Mouse (Mus musculus): ENCODE results near the gene Krt33b.

The Krt33b gene

DNA sequence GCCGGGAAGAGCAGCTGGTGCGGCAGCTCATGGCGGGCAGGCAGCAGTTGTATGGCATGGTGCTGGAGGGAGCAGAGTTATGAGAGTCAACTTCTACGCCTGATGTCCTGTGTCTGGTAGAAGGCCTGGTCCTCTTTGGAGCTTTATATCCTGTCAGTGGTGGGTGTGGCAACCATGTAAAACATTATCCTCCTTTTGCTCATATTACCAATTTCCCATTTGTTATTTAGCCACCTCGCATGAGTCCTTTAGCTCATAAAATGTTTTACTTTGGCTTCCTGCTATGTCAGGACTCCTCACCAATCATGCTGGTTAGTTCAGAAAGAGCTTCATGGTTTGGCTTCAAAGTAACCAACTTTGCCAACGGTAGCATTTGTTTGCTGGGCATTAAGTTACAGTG is at the start of gene Krt33b:
TSS of gene Krt33b (minus strand) at position 101 of the 400 bp plus-strand sequence.
- DNase-seq, result no peak

DNA sequence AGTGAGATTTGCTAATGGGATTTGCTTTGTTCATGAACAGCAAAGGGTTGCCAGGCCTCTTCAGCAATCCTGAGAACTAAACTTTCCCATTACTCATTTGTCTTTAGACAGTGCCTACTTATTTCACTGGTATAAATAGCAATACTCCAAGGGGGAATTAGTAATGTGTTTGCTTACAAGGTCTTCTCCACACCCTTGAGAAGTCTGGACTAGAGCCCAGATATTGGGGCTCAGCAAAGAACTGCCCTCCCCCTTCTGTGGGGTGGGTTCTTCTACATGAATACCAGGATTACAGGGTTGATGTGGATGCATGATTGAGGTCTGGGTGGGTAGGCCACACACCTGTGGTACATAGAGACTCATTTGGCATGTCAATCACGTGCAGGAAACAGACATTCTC is 44.2 kb upstream of the Krt33b start:
- DNase-seq, result no peak

DNA sequence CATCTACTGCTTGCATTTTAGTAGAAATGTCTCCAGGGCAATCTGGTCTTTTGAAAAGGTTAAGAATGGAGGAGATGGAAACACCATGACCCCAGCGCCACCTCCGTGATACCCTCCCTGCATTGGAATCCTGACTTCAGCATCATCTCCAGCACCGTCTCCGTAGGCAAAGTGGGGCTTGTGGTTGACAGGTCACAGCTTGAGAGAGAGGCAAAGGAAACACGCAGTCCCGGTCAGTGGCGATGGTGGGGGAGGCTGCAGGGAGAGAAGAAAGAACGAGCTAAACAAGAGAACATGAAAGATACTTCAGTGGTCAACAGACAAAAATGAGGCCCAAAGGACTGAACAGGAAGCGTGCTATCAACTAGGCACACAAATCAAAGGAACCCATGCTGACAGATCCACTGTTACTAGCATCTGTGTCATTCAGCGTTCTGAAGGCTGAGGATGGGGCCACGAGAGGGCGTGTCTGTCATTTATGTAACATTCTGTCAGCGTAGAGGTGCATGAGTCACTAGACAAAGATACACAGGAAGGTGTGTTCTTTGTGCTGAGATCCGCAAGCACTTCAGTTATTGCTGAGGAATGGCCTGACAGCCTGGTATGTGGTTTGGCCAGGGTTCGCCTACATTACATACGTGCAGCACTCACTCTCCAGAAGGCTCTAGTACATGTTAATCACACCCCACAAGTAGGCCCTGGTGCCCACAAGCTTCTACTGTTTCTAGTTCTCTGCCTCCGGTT is 37.8 kb upstream of the Krt33b start:
- DNase-seq, result no peak

DNA sequence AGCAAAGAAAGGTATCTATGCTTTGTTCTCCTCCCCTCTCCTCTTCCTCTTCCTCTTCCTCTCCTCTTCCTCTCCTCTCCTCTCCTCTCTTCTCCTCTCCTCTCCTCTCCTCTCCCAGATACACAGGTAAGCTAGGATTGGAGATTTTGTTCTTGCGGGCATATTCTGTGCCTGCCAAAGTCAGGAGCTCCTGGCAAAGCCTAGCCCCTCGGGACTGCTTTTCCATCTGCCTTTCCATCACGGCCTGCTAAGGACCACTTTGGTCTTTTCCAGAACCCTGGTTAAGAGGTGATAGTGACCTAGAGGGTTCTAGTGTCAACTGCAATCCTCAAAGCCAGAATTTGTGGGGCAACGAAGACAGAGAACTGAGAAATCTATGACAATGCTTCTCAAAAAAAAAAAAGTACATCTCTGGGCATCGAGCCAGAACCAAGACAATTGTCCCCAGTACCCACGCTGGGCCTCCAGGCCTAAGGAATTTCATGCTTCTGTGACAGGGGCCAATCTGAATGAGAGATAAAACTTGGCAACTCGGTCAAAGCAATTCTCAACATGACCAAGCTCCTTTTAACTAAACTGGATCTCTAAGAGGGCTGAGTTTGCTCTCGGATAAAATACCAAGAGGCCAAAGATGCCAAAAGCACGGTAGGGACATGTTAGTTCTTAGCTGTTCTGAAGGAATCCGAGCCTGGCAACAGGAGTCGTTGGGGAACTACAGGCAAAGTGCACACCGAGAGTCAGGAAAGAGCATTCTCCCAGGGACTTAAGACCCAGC is 36.8 kb upstream of the Krt33b start:
- no peak for DNase-seq

DNA sequence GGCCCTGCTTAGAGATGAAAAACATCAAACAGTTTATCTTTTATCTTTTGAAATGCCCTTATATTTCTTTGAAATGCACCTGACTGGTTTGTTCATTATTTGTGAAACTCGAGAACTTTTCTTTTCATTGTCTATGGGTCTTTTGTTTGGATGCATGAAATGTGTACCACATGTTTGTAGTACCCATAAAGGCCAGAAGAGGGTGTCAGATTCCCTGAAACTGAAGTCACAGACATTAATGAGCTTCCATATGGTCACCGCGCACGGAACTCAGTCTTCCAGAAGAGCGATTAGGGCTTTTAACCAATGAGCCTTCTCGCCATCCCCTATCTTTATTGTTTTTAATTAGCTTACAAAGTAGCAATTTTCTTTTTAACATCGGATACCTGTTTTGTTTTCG is 29.2 kb upstream of the Krt33b start:
- no peak for DNase-seq

DNA sequence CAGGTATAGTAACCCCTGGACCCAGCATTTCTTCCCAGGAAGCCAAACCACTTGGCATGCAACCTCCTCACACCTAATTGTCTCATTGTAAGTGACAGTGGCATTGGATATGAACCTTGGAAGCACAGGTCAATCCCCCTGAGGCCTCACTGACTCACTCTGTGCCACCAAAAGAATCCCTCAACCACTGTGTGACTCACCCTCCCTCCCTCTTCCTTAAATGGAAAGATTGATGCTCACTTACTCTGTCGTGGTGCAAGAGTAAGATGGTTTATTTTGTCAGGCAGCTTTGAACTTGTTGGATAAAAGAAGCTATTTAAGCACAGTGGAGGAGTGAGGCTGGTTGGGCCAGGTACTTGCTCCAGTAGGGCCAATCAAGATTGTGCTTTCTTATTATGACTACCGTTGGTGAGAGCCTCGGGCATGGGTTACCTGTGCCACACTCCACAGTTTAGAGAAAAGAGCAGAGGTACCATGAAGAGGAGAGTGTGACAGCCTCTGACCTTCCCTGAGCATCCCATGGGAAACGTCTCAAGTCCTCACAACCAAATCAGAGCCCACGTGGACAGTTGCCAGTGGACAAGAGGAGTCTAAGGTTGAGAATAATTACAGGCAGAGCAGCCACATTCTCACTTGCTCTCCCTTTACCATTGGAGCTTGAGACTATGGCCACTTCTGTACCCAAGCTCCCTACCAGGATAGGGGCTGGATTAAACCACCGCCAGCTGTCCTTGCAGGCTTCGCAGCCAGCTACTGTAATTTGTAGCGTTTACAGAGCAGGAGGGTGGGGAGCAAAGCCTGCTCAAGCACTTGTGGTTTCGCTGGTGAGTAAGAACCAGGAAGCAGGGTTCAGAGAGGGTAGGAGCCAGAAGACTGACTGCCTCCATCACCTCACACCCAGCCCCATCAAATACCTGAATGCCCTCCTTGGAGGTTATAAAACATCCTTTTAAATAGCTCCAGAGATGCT is 26.3 kb upstream of the Krt33b start:
- no peak for DNase-seq

DNA sequence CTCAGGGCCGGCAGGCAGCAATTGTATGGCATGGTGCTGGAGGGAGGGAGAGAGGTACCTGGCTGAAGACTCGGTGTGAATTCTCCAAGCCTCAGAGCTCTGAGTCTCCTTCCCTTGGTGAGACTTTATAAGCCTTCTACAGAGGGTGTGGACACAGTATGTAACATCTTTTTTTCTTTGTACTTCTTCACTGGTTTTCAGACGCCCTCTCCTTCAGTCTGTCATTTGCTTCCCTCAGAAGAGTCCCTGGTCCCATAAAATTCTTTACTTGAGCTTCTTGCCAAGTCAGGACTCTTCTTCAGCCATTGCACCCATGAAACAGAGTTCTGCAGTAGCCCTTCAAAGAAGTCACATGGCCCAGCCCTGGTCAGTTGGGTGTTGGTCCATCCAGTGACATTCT is 20.8 kb upstream of the Krt33b start, which contains the start of gene Krt31:
TSS of gene Krt31 (minus strand) at position 101 of the 400 bp plus-strand sequence.
- DNase-seq, result no peak

DNA sequence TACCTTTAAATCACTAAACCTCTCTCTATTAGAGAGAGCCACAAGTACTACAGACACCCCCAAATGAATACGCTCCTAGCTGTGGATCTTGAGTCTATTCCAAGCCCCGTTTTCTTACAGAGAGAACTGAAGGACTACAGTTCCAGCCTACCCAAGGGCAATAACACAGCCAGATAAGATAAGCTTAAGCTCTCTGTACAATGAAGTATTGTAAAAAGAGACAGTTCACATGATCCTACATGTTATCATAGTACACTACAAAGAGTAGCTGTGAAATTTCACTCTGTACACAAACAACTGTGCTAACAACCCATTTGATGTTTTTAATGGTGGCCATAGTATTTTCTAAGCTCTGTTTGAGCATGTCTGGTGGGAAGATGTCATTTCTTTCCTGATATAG is 17.5 kb upstream of the Krt33b start:
- no peak for DNase-seq

DNA sequence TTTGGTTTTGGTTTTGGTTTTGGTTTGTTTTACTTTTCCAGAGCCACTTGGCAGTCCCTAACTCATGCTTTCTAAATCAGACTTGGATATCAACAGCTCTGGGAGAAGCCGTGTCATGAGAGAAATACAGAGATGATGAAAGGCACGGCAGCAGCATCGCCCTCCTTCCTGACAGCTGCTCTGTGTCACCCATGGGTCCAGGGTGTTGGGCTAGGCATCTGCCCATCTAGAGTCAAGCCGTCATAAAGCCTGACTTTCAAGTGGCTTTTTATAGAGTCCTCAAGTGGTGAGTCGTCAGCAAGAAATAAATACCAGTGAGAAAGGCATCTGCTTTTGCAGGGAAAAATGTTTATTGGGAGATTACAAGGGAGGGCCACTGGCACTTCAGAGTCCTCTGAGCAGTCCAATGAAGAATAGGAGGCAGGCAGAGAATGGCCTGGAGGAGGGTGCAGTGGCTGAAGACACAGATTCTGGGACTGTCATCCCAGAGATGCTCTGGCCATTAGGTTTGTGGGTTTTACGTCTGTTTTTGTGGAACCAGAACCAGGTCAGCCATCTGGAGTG is 16.7 kb upstream of the Krt33b start:
- no peak for DNase-seq

DNA sequence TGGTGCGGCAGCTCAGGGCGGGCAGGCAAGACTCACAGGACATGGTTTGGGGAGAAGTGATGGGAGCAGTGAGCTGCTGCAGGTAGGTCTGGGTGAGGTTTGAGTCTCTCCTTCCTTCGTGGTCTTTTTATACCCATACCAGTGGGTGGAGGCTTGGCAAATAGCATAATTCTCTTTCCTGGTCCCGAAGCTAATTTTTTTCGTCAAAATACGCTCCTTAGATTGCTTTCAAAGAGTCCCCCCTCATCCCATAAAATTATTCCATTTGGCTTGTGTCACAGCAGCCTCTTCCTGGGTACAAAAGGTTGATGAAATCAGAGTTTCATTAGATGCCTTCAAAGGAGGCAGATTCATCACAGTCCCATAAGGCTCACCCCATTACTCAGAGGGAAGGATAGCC is 11.8 kb upstream of the Krt33b start, which contains the start of gene Krt34:
TSS of gene Krt34 (minus strand) at position 101 of the 400 bp plus-strand sequence.
- DNase-seq, result no peak

DNA sequence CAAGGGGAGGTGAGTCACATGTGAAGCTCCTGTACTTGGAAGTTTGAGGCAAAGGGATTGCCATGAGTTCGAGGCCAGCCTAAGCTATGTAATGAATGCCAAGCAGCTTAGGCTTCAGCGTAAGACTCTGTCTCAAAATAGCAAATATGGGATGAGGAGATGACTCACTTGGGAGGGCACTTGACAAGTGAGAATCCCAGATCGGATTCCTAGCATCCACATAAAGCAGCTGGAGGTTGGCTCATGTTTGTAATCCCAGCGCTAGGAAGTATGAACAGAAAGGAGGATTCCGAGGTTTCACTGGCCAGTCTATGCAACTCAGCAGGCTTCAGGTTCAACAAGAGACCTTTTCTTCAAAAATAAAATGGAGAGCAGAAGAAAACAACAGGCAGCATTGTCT is 8.2 kb downstream of the Krt33b start:
- DNase-seq, result no peak

DNA sequence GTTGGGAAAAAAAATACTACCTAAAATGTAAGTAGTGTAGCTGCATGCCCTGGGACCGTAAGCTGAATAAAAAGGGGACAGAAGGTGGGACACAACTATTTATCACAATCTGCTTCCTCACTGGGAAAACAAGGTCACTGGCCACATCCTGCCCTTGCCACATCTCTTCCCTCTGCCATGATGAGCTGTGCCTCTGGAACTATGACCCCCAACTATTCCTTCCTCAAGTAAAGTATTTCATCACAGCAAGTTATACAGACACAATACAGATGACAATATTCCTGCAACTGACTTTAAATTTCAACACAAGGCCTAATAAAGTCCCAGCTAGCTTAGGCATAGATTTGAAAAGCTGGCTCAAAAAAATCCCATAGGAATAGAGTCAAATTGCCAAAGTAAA is 10.2 kb downstream of the Krt33b start:
- DNase-seq, result no peak

DNA sequence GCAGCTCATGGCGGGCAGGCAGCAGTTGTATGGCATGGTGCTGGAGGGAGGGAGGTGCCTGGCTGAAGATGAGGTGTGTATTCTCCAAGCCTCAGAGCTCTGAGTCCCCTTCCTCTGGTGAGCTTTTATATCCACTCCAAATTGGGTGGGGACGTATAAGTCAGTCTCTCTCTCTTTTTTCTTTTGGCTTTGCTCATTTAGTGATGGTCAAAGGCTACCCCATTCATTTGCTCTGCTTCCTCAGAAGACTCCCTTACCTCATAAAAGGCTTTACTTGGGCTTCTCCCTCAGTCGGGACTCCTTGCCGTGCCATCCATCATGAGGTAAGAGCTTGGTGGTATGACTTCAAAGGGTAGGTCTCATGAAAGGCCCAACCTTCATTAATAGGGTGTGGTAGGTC is 13.6 kb downstream of the Krt33b start, which contains the start of gene Krt33a:
TSS of gene Krt33a (minus strand) at position 101 of the 400 bp plus-strand sequence.
- DNase-seq, result no peak

DNA sequence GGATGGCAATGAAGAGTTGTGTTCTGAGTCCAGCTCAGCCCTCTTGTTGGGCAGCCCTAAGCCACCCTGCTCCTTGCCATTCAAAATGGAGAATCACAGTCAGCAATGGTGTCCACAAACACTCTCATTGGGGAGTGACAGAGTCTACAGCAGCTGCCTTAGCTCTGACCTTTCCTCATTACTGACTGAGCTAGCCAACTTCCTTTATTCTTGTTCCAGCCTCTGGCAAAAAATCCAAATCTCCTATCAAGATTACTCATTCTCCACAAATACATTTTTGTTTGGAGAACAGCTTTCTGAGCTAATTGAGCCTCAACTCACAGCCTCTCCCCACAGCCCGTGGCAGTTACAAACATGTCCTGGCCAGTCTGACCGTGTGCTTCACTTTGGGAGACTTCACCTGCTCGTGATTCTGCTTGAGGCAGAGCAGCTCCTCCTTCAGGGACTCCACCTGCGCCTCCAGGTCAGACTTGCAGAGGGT is 15.9 kb downstream of the Krt33b start:
- no peak for DNase-seq

DNA sequence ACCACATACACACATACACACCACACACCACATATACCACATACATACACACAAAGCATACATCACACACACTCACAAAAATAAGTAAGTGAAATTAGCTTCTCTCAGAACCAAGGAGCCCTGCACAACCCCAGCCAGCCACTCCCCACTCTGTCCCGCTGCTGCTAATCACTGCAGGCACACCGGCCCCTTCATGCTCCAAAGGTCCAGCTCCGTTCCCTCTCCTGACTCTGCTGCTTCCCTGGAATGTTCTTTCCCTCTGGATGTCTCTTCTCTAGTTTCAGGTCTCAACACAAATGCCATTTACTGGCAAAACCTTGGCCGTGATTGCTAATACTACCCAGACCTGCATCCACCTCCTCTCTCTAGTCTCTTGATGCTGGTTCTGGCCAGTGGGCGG is 19.0 kb downstream of the Krt33b start:
- no peak for DNase-seq

DNA sequence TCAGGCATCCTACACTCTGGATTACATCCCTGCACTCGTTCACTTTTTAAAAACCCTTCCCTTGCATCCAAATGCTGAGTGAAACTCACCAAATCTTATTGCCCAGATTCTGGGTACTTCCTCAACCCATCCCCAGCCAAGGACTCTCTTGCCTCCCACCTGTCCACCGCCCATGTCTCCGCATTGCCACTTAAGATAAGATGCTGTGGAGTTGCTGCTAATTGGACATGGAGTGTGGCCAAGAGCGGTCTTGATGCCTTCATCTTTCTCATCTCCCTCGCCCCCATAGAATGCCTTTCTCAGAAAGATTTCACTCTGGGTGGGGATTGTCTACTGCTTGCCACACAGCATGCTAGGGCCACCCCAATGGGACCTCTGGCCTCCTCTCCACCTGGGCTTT is 21.3 kb downstream of the Krt33b start:
- no peak for DNase-seq

DNA sequence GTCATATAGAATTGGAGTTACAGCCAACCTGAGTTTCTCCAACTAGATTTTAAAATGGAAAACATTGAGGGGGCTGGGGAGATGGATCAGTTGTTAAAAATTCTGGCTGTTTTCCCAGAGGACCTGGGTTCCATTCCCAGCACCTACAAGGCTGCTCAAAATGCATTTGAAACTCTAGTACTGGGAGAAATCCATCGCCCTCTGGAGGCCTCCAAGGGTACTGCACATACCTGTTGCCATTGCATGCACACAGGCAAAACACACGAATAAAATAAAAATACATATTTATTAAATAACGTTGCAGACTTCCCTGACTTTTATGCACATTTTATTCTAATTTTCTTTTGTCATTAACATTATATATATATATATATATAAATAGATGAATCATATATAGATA is 23.0 kb downstream of the Krt33b start:
- no peak for DNase-seq

DNA sequence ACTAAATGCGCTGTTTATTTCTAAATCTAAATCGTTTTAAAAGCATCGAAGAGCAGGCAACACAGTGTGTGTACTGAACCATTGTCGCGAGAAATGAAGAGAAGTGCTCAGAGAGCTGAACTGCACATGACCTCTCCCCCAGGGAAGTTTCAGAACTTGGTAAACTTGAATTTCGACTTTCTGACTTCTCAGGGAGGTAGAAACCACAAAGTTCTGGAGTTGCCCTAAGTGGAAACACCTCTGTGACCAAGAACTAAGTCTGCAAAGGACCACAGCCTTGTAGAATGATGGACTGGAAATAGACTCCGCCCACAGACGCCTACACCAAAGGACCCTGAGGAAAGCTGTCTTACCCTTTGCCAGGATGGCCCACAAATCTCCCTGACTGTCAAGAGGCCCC is 23.8 kb downstream of the Krt33b start:
- DNase-seq, result no peak

DNA sequence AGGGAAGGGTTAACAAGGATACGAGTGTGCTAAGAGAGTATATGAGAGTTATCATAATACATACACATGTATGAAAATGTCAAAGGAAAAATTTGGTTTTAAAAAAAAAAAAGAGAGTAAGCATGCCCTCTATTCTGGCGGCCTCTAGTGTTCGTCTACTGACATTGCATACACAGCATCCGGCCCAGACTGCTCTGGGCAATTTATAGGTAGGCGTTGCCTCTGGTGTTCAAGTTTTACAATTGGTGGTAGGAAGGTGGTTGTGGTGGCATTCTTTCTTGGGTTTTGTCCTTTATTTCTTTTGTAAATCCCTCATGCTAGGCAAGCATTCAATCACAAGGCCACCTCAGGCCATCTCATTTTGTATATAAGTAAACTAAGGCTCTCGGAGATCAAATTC is 24.8 kb downstream of the Krt33b start:
- peak; percentile 32 for DNase-seq

DNA sequence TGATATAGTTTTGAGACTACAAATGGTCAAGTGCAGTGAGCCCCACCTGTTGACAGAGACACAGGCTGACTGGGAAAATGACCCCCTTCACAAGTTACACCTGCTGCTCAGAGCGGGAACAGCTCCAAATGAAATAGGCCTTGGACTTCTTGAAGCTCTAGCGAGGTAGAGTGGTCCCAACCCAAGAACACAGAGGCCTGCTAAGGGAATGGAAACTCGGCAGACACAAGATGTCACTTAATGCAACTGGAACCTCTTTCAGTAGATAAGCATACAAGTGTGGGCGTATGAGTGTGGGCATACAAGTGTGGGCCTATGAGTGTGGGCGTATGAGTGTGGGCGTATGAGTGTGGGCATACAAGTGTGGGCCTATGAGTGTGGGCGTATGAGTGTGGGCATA is 30.6 kb downstream of the Krt33b start:
- DNase-seq, result no peak

DNA sequence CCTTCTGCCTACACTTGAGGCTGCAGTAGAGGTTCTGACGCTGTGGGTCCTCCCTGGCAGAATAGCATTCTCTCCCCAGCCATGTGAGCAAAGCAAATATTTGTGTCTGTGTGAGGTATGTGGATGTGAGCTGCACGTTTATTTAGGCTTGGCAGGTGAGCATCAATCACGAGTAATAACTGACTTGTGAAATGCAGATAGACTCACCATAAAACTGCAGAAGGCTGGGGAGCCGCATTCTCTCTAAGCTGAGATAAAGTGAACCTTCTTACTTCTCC is 35.3 kb downstream of the Krt33b start:
- no peak for DNase-seq

DNA sequence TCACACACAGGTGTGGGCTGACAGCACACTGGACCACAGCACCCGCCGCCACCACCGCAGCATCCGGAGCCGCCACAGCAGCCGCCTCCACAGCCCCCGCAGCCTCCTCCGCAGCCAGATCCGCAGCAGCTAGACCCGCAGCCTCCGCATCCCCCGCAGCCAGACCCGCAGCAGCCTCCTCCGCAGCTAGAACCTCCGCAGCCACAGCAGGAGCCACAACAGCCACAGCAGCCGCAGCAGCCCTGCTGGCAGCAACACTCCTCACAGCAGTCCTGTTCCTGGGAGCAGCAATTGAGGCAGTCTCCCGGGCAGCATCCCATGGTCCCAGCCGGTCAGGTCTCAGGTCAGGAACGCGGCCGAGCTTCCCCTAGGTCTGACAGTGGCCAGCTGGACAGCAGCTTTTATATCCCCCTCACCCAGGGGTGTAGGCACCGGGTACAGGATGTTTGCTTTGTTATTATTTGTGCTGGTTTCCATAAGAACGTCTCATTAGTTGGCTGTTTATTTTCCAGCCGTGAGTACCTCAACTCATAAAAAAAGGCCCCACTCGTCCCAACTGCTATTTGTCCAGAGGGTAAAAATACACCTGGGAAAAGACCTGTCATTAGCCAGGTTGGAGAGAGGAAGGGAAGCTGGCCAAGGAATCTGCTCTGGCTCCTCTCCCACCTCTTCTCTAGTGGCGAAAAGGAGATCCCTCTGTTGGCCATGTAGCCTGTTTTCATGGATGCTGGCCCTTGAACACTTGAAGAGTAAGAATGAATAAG is 35.9 kb downstream of the Krt33b start, which contains the start of gene Krtap17-1:
TSS of gene Krtap17-1 (minus strand) at position 375 of the 764 bp plus-strand sequence.
- DNase-seq, result no peak

Measured in thymus, postnatal 14 days (tissue).